Mouse (Mus musculus) stomach, embryonic 14.5 days (tissue): Measurements from ENCODE around the gene Cpeb4. TPM values are rescaled to one million over a fixed set of nuclear protein-coding genes. Genes with fewer than 3 reads are reported as not detected.

Experiments used
- ATAC-seq: fragments of 200-750 bp; cut with Nextera tagmentation; 2 replicates; pipeline ENCODE4 v1.8.0; 2017; ENCODE audit warnings: low read depth, moderate TSS enrichment; ENCODE audit not compliant: insufficient number of reproducible peaks, insufficient read depth, low FRiP score
- H3K27ac ChIP-seq: fragments of 300-500 bp; sonication (generic); 2 replicates; pipeline ENCODE4 v1.5.1; 2014; ENCODE audit warnings: mild to moderate bottlenecking, low read length, moderate library complexity, mixed read lengths
- H3K27me3 ChIP-seq: fragments of 300-500 bp; sonication (generic); 2 replicates; pipeline ENCODE4 v1.6.1; 2014; ENCODE audit warnings: low read length, control low read depth, mixed read lengths; ENCODE audit not compliant: control insufficient read depth, insufficient read depth
- H3K36me3 ChIP-seq: fragments of 300-500 bp; sonication (generic); 2 replicates; pipeline ENCODE4 v1.6.1; 2014; ENCODE audit warnings: mild to moderate bottlenecking, control low read depth, low read length, moderate library complexity, mixed read lengths; ENCODE audit not compliant: control insufficient read depth, insufficient read depth
- H3K4me1 ChIP-seq: fragments of 300-500 bp; sonication (generic); 2 replicates; pipeline ENCODE4 v1.6.1; 2014; ENCODE audit warnings: low read length, control low read depth, mixed read lengths; ENCODE audit not compliant: control insufficient read depth, insufficient read depth
- H3K4me2 ChIP-seq: fragments of 300-500 bp; sonication (generic); replicated peaks from 2 replicates; pipeline ENCODE4 v1.6.1; 2014; ENCODE audit warnings: low read depth, low read length, control low read depth
- H3K4me3 ChIP-seq: fragments of 300-500 bp; sonication (generic); 2 replicates; pipeline ENCODE4 v1.5.1; 2014; ENCODE audit warnings: low read depth, low read length, control low read depth
- H3K9ac ChIP-seq: fragments of 300-500 bp; sonication (generic); replicated peaks from 2 replicates; pipeline ENCODE4 v1.6.1; 2014; ENCODE audit warnings: low read depth, mild to moderate bottlenecking, control low read depth, low read length, moderate library complexity, mixed read lengths
- H3K9me3 ChIP-seq: fragments of 300-500 bp; sonication (generic); 2 replicates; pipeline ENCODE4 v1.6.1; 2016; ENCODE audit warnings: low read depth, low read length, control low read depth; ENCODE audit not compliant: control insufficient read depth
- WGBS: fragments of 180-500 bp; shearing (Covaris S2); extraction: QIAGEN DNeasy Blood & Tissue Kit; methylation state at CpG from one replicate; pipeline ENCODE4 v1.1.7; 2014; 5-methylcytosine and 5-hydroxymethylcytosine counted together
- polyA plus RNA-seq: library from polyadenylated mRNA; unstranded; fragments of >200 nt; fragmentation: Nextera tagmentation; extraction: Ambion mirVana; gene quantifications from 2 replicates; pipeline ENCODE4 v1.2.1, GENCODE M21; 2014

The Cpeb4 gene
- polyA plus RNA-seq, 1 experiment from 2014 or later: 4.9 TPM

GRCm38 (mm10) chr11:31850995-31851394, 21.0 kb upstream of the Cpeb4 start:
- no peak for ATAC-seq
- Histone ChIP-seq H3K27ac (no peak overlapping the region), H3K36me3 (no peaks in the 10 kb centered on the region), H3K27me3 (no peaks in the 10 kb centered on the region), H3K9me3 (no peaks in the 10 kb centered on the region), H3K4me2 (no peak overlapping the region), H3K9ac (no peak overlapping the region), H3K4me1 (no peaks in the 10 kb centered on the region; the same call in 1 of the 2 replicates), H3K4me3 (no peak overlapping the region)
- 85% methylated on average over 5 of the region's 5 CpGs for WGBS

GRCm38 (mm10) chr11:31851702-31852560, 20.1 kb upstream of the Cpeb4 start:
- H3K4me3 ChIP-seq: no peak overlapping the region
- no peaks in the 10 kb centered on the region; the same call in 1 of the 2 replicates for H3K4me1 ChIP-seq
- no peaks in the 10 kb centered on the region for H3K36me3 ChIP-seq
- no peaks in the 10 kb centered on the region for H3K9me3 ChIP-seq
- H3K4me2 ChIP-seq: no peak overlapping the region
- no peak for ATAC-seq
- 72% methylated on average over 4 of the region's 4 CpGs for WGBS
- no peak overlapping the region for H3K27ac ChIP-seq
- H3K27me3 ChIP-seq: no peaks in the 10 kb centered on the region
- no peak overlapping the region for H3K9ac ChIP-seq

- H3K9ac ChIP-seq: no peak overlapping the region
- no peaks in the 10 kb centered on the region for H3K27me3 ChIP-seq
- no peak overlapping the region for H3K4me2 ChIP-seq
- no peaks in the 10 kb centered on the region for H3K9me3 ChIP-seq
- H3K36me3 ChIP-seq: no peaks in the 10 kb centered on the region
- WGBS: 68% methylated on average over 5 of the region's 5 CpGs
- no peak overlapping the region for H3K27ac ChIP-seq
- H3K4me1 ChIP-seq: no peaks in the 10 kb centered on the region; the same call in 1 of the 2 replicates
- no peak overlapping the region for H3K4me3 ChIP-seq
- ATAC-seq: no peak
These were observed 17.1 kb upstream of the Cpeb4 start for GRCm38 (mm10) chr11:31854955-31855354.

GRCm38 (mm10) chr11:31857479-31857878, 14.5 kb upstream of the Cpeb4 start:
- H3K9me3 ChIP-seq: no peaks in the 10 kb centered on the region
- ATAC-seq: no peak
- H3K27ac ChIP-seq: no peak overlapping the region
- no peak overlapping the region for H3K4me3 ChIP-seq
- 92% methylated on average over 4 of the region's 4 CpGs for WGBS
- H3K9ac ChIP-seq: no peak overlapping the region
- H3K4me1 ChIP-seq: no peaks in the 10 kb centered on the region
- no peak overlapping the region for H3K4me2 ChIP-seq
- no peaks in the 10 kb centered on the region for H3K27me3 ChIP-seq
- H3K36me3 ChIP-seq: no peaks in the 10 kb centered on the region

GRCm38 (mm10) chr11:31861149-31861890, 10.7 kb upstream of the Cpeb4 start:
- peak; percentile 74; the same call in 1 of the 2 replicates for ATAC-seq
- Histone ChIP-seq H3K9me3 (no peaks in the 10 kb centered on the region), H3K4me2 (no peak overlapping the region), H3K4me3 (no peak overlapping the region), H3K4me1 (no peaks in the 10 kb centered on the region), H3K27me3 (no peaks in the 10 kb centered on the region), H3K36me3 (no peaks in the 10 kb centered on the region), H3K9ac (no peak overlapping the region), H3K27ac (no peak overlapping the region)
- WGBS: 78% methylated on average over 6 of the region's 6 CpGs

GRCm38 (mm10) chr11:31867976-31868375, 4.0 kb upstream of the Cpeb4 start:
- Histone ChIP-seq H3K4me2 (no peak overlapping the region), H3K4me3 (no peak overlapping the region)
- 74% methylated on average over 4 of the region's 4 CpGs for WGBS

GRCm38 (mm10) chr11:31870285-31871010, 1.6 kb upstream of the Cpeb4 start:
- Histone ChIP-seq H3K36me3 (no peaks in the 10 kb centered on the region), H3K4me1 (peaks cover 5% of the 10 kb centered on the region; the same call in 1 of the 2 replicates), H3K27ac (peak overlapping the region; percentile 75), H3K4me2 (peak overlapping the region; percentile 80), H3K9me3 (no peaks in the 10 kb centered on the region), H3K27me3 (no peaks in the 10 kb centered on the region), H3K4me3 (peak overlapping the region; percentile 70), H3K9ac (peak overlapping the region; percentile 64; the same call in 1 of the 2 replicates)
- under 1% methylated on average over 53 of the region's 53 CpGs for WGBS
- ATAC-seq: peak; percentile 100

More at GRCm38 (mm10) chr11:31867976-31868375, 4.0 kb upstream of the Cpeb4 start:
- Histone ChIP-seq H3K27me3 (no peaks in the 10 kb centered on the region), H3K9ac (no peak overlapping the region), H3K36me3 (no peaks in the 10 kb centered on the region), H3K4me1 (peaks cover under 1% of the 10 kb centered on the region; the same call in 1 of the 2 replicates), H3K9me3 (no peaks in the 10 kb centered on the region), H3K27ac (no peak overlapping the region)
- no peak for ATAC-seq

GRCm38 (mm10) chr11:31871135-31871541, 873 bp upstream of the Cpeb4 start:
- ATAC-seq: no peak
- peak overlapping the region; percentile 80 for H3K4me2 ChIP-seq
- H3K9me3 ChIP-seq: no peaks in the 10 kb centered on the region
- H3K27me3 ChIP-seq: no peaks in the 10 kb centered on the region
- H3K4me1 ChIP-seq: peaks cover 5% of the 10 kb centered on the region; the same call in 1 of the 2 replicates
- H3K4me3 ChIP-seq: peak overlapping the region; percentile 70
- no peaks in the 10 kb centered on the region for H3K36me3 ChIP-seq
- no peak overlapping the region for H3K27ac ChIP-seq
- H3K9ac ChIP-seq: peak overlapping the region; percentile 64
- 2% methylated on average over 21 of the region's 21 CpGs for WGBS
